Mouse (Mus musculus) spleen, adult 2 months (tissue): ENCODE measurements around the gene Chd1l.

Experiments used
- CTCF ChIP-seq: fragments of 200-500 bp; IDR thresholded peaks from 2 replicates; pipeline ENCODE4 v1.5.1; 2011; ENCODE audit warnings: mild to moderate bottlenecking, inconsistent platforms; ENCODE audit not compliant: insufficient read depth, insufficient read length, insufficient replicate concordance; ENCODE audit errors: extremely low read depth
- POLR2A ChIP-seq: fragments of 200-500 bp; IDR thresholded peaks from 2 replicates; pipeline ENCODE4 v1.6.1; 2011; ENCODE audit warnings: low read depth, low read length, inconsistent platforms

- TF ChIP-seq CTCF: no peak
- TF ChIP-seq POLR2A: no peak
These were observed 38.5 kb upstream of the Chd1l start for GRCm38 (mm10) chr3:97648518-97648917.
